Mouse (Mus musculus) thymus, adult 2 months (tissue): Measurements from ENCODE around the gene Mdfi. TPM values are rescaled to one million over a fixed set of nuclear protein-coding genes. Genes with fewer than 3 reads are reported as not detected.

Experiments used
- DNase-seq: peaks from one replicate; pipeline ENCODE4 v3.0.0; 2021
- H3K27ac ChIP-seq: fragments of 200-500 bp; 2 replicates; pipeline ENCODE4 v1.5.1; 2012; ENCODE audit warnings: low read length, control low read depth; ENCODE audit not compliant: control insufficient read depth, insufficient read depth
- H3K27me3 ChIP-seq: fragments of 200-500 bp; 2 replicates; pipeline ENCODE4 v1.6.1; 2012; ENCODE audit warnings: mild to moderate bottlenecking, low read length, moderate library complexity, mixed read lengths; ENCODE audit not compliant: control insufficient read depth, insufficient read depth
- H3K36me3 ChIP-seq: fragments of 200-500 bp; 2 replicates; pipeline ENCODE4 v1.6.1; 2012; ENCODE audit warnings: mild to moderate bottlenecking, low read length, moderate library complexity; ENCODE audit not compliant: control insufficient read depth, insufficient read depth
- H3K4me1 ChIP-seq: fragments of 200-500 bp; replicated peaks from 2 replicates; pipeline ENCODE4 v1.6.1; 2012; ENCODE audit warnings: low read length; ENCODE audit not compliant: control insufficient read depth, insufficient read depth
- H3K4me3 ChIP-seq: fragments of 200-500 bp; 2 replicates; pipeline ENCODE4 v1.5.1; 2012; ENCODE audit warnings: mild to moderate bottlenecking, low read length, control low read depth, moderate library complexity; ENCODE audit not compliant: control insufficient read depth, insufficient read depth
- CTCF ChIP-seq: fragments of 200-500 bp; IDR thresholded peaks from 2 replicates; pipeline ENCODE4 v1.5.1; 2012; ENCODE audit warnings: mild to moderate bottlenecking, control low read depth, low read length, moderate library complexity, borderline replicate concordance; ENCODE audit not compliant: control insufficient read depth, poor library complexity, insufficient read depth; ENCODE audit errors: extremely low read depth
- POLR2A ChIP-seq: fragments of 200-500 bp; IDR thresholded peaks from 2 replicates; pipeline ENCODE4 v1.6.1; 2012; ENCODE audit warnings: mild to moderate bottlenecking, low read length, control low read depth, moderate library complexity; ENCODE audit not compliant: control insufficient read depth, poor library complexity, insufficient read depth; ENCODE audit errors: extremely low read depth
- WGBS: fragments of 180-500 bp; shearing (Covaris S2); methylation state at CpG from one replicate; pipeline ENCODE4 v1.1.7; 2018; 5-methylcytosine and 5-hydroxymethylcytosine counted together
- polyA plus RNA-seq: library from polyadenylated mRNA; depleted of rRNA; stranded (reverse); fragments of >200 nt; gene quantifications from 2 replicates; pipeline ENCODE4 v1.2.3, GENCODE M21; 2012

Mdfi gene
- polyA plus RNA-seq, 1 experiment = 18.9 TPM

DNA sequence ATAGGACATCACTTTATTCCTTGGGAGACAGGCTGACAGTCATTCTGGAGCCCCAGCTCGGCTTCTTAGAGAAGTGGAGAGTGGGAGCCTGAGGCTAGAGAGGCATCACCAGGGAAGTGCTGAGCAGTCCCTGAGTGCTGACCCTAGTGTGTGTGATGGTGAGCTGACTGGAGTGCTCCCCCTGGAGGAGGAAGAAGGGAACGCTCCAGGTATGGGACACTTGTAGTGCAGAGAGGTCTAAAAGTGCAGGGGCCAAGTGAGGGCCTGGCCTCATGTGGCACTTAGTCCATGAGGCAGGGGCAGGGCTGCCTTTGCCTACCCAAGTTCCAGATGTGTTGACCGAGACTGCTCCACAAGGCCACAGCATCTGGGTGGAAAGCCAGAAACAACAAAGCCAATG is 39.0 kb downstream of the Mdfi start:
- WGBS = 66% methylated on average over 3 of the region's 3 CpGs

GRCm38 (mm10) chr17:47793377-47793776 is 41.1 kb downstream of the Mdfi start:
- H3K4me3 ChIP-seq = no peak overlapping the region
- TF ChIP-seq CTCF (peak; percentile 90), POLR2A (no peak)
- WGBS = 8% methylated on average over 9 of the region's 9 CpGs
- H3K27me3 ChIP-seq = no peaks in the 10 kb centered on the region
- H3K36me3 ChIP-seq = no peaks in the 10 kb centered on the region
- H3K27ac ChIP-seq = no peak overlapping the region
- peak; percentile 86 for DNase-seq
- no peaks in the 10 kb centered on the region for H3K4me1 ChIP-seq

More for the DNA sequence above, 39.0 kb downstream of the Mdfi start:
- peak; percentile 65; the same call in 1 of the 2 replicates for TF ChIP-seq CTCF
- TF ChIP-seq POLR2A = no peak
- Histone ChIP-seq H3K36me3 (no peaks in the 10 kb centered on the region), H3K4me3 (no peak overlapping the region), H3K4me1 (no peaks in the 10 kb centered on the region), H3K27me3 (no peaks in the 10 kb centered on the region), H3K27ac (no peak overlapping the region)
- DNase-seq = peak; percentile 65

GRCm38 (mm10) chr17:47792098-47792863 is 42.2 kb downstream of the Mdfi start:
- DNase-seq = peak; percentile 53
- Histone ChIP-seq H3K4me3 (no peak overlapping the region), H3K27me3 (no peaks in the 10 kb centered on the region), H3K4me1 (no peaks in the 10 kb centered on the region), H3K27ac (no peak overlapping the region), H3K36me3 (no peaks in the 10 kb centered on the region)
- TF ChIP-seq CTCF (peak; percentile 88), POLR2A (no peak)
- WGBS = 51% methylated on average over 15 of the region's 15 CpGs

DNA sequence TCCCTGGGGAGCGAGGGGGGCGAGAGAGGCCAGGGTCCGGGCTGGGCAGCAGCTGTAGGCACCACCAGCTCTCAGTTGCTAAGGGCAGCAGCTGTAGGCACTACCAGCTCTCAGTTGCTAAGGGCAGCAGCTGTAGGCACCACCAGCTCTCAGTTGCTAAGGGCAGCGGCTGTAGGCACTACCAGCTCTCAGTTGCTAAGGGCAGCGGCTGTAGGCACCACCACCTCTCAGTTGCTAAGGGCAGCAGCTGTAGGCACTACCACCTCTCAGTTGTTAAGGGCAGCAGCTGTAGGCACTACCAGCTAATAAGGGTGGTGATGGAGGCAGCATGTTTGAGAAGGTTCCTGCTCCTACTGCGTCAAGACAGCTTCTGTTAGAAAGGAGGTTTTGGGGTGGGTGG is 45.5 kb downstream of the Mdfi start:
- Histone ChIP-seq H3K27ac (no peak overlapping the region), H3K4me3 (no peak overlapping the region), H3K4me1 (no peaks in the 10 kb centered on the region), H3K36me3 (no peaks in the 10 kb centered on the region), H3K27me3 (no peaks in the 10 kb centered on the region)
- DNase-seq = no peak
- TF ChIP-seq POLR2A (no peak), CTCF (no peak)
- WGBS = 97% methylated on average over 6 of the region's 6 CpGs

GRCm38 (mm10) chr17:47788306-47788705 is 46.2 kb downstream of the Mdfi start:
- no peaks in the 10 kb centered on the region for H3K27me3 ChIP-seq
- no peak overlapping the region for H3K27ac ChIP-seq
- TF ChIP-seq POLR2A (no peak), CTCF (no peak)
- no peak overlapping the region for H3K4me3 ChIP-seq
- H3K36me3 ChIP-seq = no peaks in the 10 kb centered on the region
- no peaks in the 10 kb centered on the region for H3K4me1 ChIP-seq
- no peak for DNase-seq
- 86% methylated on average over 4 of the region's 4 CpGs for WGBS

- Histone ChIP-seq H3K36me3 (no peaks in the 10 kb centered on the region), H3K27ac (no peak overlapping the region), H3K4me3 (no peak overlapping the region), H3K27me3 (no peaks in the 10 kb centered on the region), H3K4me1 (no peaks in the 10 kb centered on the region)
- no peak for DNase-seq
- TF ChIP-seq POLR2A = no peak
- no peak for TF ChIP-seq CTCF
- 93% methylated on average over 8 of the region's 8 CpGs for WGBS
Measured at GRCm38 (mm10) chr17:47787632-47788031, 46.9 kb downstream of the Mdfi start.

DNA sequence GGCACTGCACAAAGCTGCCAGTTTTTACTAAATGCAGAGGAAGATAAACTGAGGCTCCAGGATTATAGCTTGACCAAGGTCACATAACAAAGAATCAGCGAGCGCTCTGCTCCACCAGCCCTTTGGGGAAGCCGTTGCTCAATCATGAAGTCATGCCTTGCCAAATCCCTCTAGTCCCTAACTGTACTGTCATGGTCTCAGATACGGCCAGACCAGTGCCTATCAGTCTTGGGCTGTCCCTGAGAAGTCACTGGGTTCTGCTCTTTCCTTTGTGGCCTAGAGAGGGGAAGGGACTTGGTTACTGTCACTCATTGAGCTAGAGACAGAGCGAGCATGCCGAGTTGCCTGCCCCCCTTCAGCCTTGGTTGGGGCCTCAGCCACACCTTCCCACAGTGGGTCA is 50.1 kb downstream of the Mdfi start:
- no peak overlapping the region for H3K4me3 ChIP-seq
- TF ChIP-seq POLR2A (no peak), CTCF (no peak)
- no peak overlapping the region for H3K27ac ChIP-seq
- WGBS = 94% methylated on average over 6 of the region's 6 CpGs
- no peaks in the 10 kb centered on the region for H3K36me3 ChIP-seq
- no peaks in the 10 kb centered on the region for H3K27me3 ChIP-seq
- no peaks in the 10 kb centered on the region for H3K4me1 ChIP-seq
- DNase-seq = no peak
